Mouse (Mus musculus) v-Abl transformed pro-B cells (cell line): ENCODE measurements around the gene Myo1d.

Experiments
- in situ Hi-C, 2 experiments: fragments of 400-800 bp; cut with MboI; formaldehyde crosslinking; loops; one replicate each; pipeline ENCODE4 v1.15.1; 2025; ENCODE audit not compliant: unreplicated experiment in 2 of 2

The Myo1d gene

GRCm38 (mm10) chr11:80475544-80475943, 304.3 kb downstream of the Myo1d start:
- in situ Hi-C loops = loop anchor here (5.0 to 10.0 kb wide), 2 partner anchors 49 to 52 kb away; no protein-coding TSS in a partner anchor

GRCm38 (mm10) chr11:80474846-80475245, 305.0 kb downstream of the Myo1d start:
- in situ Hi-C loops = loop anchor here (5.0 to 10.0 kb wide), 2 partner anchors 50 to 52 kb away; no protein-coding TSS in a partner anchor

- in situ Hi-C loops = loop anchor here in 1 of 2 experiments (10.0 kb wide), 1 partner anchor 51 kb away; no protein-coding TSS in a partner anchor
These were observed 305.6 kb downstream of the Myo1d start for GRCm38 (mm10) chr11:80474175-80474691.

- in situ Hi-C loops = loop anchor here in 1 of 2 experiments (10.0 kb wide), 1 partner anchor 53 kb away; no protein-coding TSS in a partner anchor
These were observed 307.8 kb downstream of the Myo1d start for GRCm38 (mm10) chr11:80471836-80472605.

- in situ Hi-C loops = loop anchor here in 1 of 2 experiments (10.0 kb wide), 1 partner anchor 201 kb away; no protein-coding TSS in a partner anchor
These were observed 316.2 kb downstream of the Myo1d start for GRCm38 (mm10) chr11:80463605-80464130.

- in situ Hi-C loops = no loop called here
These were observed 326.6 kb downstream of the Myo1d start for GRCm38 (mm10) chr11:80453198-80453597.

GRCm38 (mm10) chr11:80452242-80452641, 327.6 kb downstream of the Myo1d start:
- in situ Hi-C loops = no loop called here

GRCm38 (mm10) chr11:80449859-80450258, 330.0 kb downstream of the Myo1d start:
- in situ Hi-C loops = loop anchor here (25.0 kb wide), 2 partner anchors 1162 to 1737 kb away; no protein-coding TSS in a partner anchor

- in situ Hi-C loops = loop anchor here (25.0 kb wide), 2 partner anchors 1165 to 1740 kb away; no protein-coding TSS in a partner anchor
These were observed 332.9 kb downstream of the Myo1d start for GRCm38 (mm10) chr11:80446916-80447315.
